Mouse (Mus musculus): ENCODE data around the gene Rfc2. TPM values are rescaled to one million over a fixed set of nuclear protein-coding genes. Genes with fewer than 3 reads are reported as not detected.

Rfc2 gene
- total and polyA plus RNA-seq, 3 experiments, result 304 to 424 TPM; not detected in 1

GRCm38 (mm10) chr5:134536036-134536435 lies 45.1 kb upstream of the Rfc2 start:
- Histone ChIP-seq H3K36me3 (ENCODE audit: control insufficient read depth in 1 of 2, insufficient read depth in 2 of 2, low read length in 2 of 2) (no peaks in the 10 kb centered on the region), H3K4me1 (ENCODE audit: control insufficient read depth in 1 of 2, insufficient read depth in 2 of 2, low read length in 2 of 2) (no peaks in the 10 kb centered on the region), H3K9ac (ENCODE audit: control insufficient read depth, low read depth, low read length, poor library complexity, severe bottlenecking) (no peak overlapping the region), H3K27me3 (ENCODE audit: control insufficient read depth in 1 of 2, insufficient read depth in 2 of 2, low read length in 2 of 2) (no peaks in the 10 kb centered on the region), H3K9me3 (replicated peaks; ENCODE audit: insufficient read depth, low read length) (no peaks in the 10 kb centered on the region), H3K79me2 (ENCODE audit: control insufficient read depth, insufficient read depth, low read length, poor library complexity) (no peaks in the 10 kb centered on the region), H3K27ac (ENCODE audit: control insufficient read depth, low read depth, low read length) (no peak overlapping the region), H3K4me3 (ENCODE audit: control insufficient read depth in 1 of 2, insufficient read depth in 1 of 2, low read depth in 2 of 2, low read length in 2 of 2) (no peak overlapping the region)
- no peak for DNase-seq (ENCODE audit: low read depth, low spot score)
- no peak for TF ChIP-seq GATA1 (IDR thresholded peaks at IDR 0.05; ENCODE audit: low read depth, low read length)
- TF ChIP-seq UBTF (IDR thresholded peaks at IDR 0.05; ENCODE audit: borderline replicate concordance, insufficient read depth, low read depth, low read length), result no peak
- TF ChIP-seq CHD1 (IDR thresholded peaks at IDR 0.05; ENCODE audit: low read depth, low read length), result no peak
- no peak for TF ChIP-seq MAZ (IDR thresholded peaks at IDR 0.05; ENCODE audit: low read depth, low read length)
- no peak for TF ChIP-seq SIN3A (IDR thresholded peaks at IDR 0.05; ENCODE audit: low read length)
- TF ChIP-seq KAT2A (conservative IDR thresholded peaks at IDR 0.05; ENCODE audit: low read depth, low read length), result no peak
- no peak for TF ChIP-seq USF1 (IDR thresholded peaks at IDR 0.05; ENCODE audit: low read depth, low read length)
- TF ChIP-seq NELFE (IDR thresholded peaks at IDR 0.05; ENCODE audit: low read depth, low read length), result no peak
- TF ChIP-seq POLR2AphosphoS2 (IDR thresholded peaks at IDR 0.05; ENCODE audit: low read length), result no peak
- TF ChIP-seq TBP (IDR thresholded peaks at IDR 0.05; ENCODE audit: low read depth, low read length), result no peak
- no peak for TF ChIP-seq MXI1 (IDR thresholded peaks at IDR 0.05; ENCODE audit: low read depth, low read length)
- TF ChIP-seq HCFC1 (IDR thresholded peaks at IDR 0.05; ENCODE audit: low read depth, low read length), result no peak
- no peak for TF ChIP-seq RCOR1 (IDR thresholded peaks at IDR 0.05; ENCODE audit: low read depth, low read length)
- TF ChIP-seq POLR2AphosphoS5 (IDR thresholded peaks at IDR 0.05; ENCODE audit: borderline replicate concordance, low read depth, low read length), result no peak

DNA sequence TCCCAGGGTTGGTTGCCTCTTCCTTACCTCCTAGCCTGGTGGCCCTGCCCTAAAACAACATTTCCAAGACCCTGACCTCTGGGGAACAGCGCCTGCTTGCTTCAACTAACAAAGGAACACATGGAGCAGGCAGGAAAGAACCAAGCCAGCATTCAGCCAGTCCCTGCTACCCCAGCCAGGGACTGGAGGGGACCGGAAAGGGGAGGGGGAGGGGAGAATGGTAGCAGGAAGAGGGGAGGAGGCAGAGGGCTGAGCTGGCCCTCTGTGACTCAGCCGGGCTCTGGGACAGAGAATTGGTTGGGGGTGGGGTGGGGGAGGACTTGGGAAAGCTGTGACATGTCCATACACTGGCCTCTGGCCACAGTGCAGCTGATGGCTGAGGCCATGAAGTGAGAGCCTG lies 41.3 kb upstream of the Rfc2 start:
- no peak overlapping the region for H3K27ac ChIP-seq (ENCODE audit: control insufficient read depth, low read depth, low read length)
- H3K4me3 ChIP-seq (ENCODE audit: control insufficient read depth in 1 of 2, insufficient read depth in 1 of 2, low read depth in 2 of 2, low read length in 2 of 2), result no peak overlapping the region
- DNase-seq (ENCODE audit: low read depth, low spot score), result no peak
- no peaks in the 10 kb centered on the region for H3K36me3 ChIP-seq (ENCODE audit: control insufficient read depth in 1 of 2, insufficient read depth in 2 of 2, low read length in 2 of 2)
- H3K79me2 ChIP-seq (ENCODE audit: control insufficient read depth, insufficient read depth, low read length, poor library complexity), result no peaks in the 10 kb centered on the region
- no peaks in the 10 kb centered on the region for H3K4me1 ChIP-seq (ENCODE audit: control insufficient read depth in 1 of 2, insufficient read depth in 2 of 2, low read length in 2 of 2)
- H3K9ac ChIP-seq (ENCODE audit: control insufficient read depth, low read depth, low read length, poor library complexity, severe bottlenecking), result no peak overlapping the region
- no peaks in the 10 kb centered on the region for H3K9me3 ChIP-seq (replicated peaks; ENCODE audit: insufficient read depth, low read length)
- H3K27me3 ChIP-seq (ENCODE audit: control insufficient read depth in 1 of 2, insufficient read depth in 2 of 2, low read length in 2 of 2), result no peaks in the 10 kb centered on the region
- TF ChIP-seq ZC3H11A (IDR thresholded peaks at IDR 0.05; ENCODE audit: low read depth, low read length) (no peak), CTCF (IDR thresholded peaks at IDR 0.05 in 2 of 3, conservative IDR thresholded peaks at IDR 0.05 in 1 of 3; ENCODE audit: control insufficient read depth in 1 of 3, insufficient read depth in 1 of 3, low read depth in 2 of 3, low read length in 3 of 3, poor library complexity in 1 of 3, severe bottlenecking in 1 of 3) (no peak), NELFE (IDR thresholded peaks at IDR 0.05; ENCODE audit: low read depth, low read length) (no peak), MAFK (IDR thresholded peaks at IDR 0.05; ENCODE audit: borderline replicate concordance, low read depth, low read length) (no peak), UBTF (IDR thresholded peaks at IDR 0.05; ENCODE audit: borderline replicate concordance, insufficient read depth, low read depth, low read length) (no peak), ZMIZ1 (IDR thresholded peaks at IDR 0.05; ENCODE audit: low read depth, low read length) (no peak)

Measured in MEL (cell line).